Mouse (Mus musculus): ENCODE results near the gene Ifitm3.
"Not testable (repeated sequence)": the region's sequence is repeated elsewhere in the genome, so short reads cannot be mapped to it uniquely, and the experiment has no call there.

The Ifitm3 gene

DNA sequence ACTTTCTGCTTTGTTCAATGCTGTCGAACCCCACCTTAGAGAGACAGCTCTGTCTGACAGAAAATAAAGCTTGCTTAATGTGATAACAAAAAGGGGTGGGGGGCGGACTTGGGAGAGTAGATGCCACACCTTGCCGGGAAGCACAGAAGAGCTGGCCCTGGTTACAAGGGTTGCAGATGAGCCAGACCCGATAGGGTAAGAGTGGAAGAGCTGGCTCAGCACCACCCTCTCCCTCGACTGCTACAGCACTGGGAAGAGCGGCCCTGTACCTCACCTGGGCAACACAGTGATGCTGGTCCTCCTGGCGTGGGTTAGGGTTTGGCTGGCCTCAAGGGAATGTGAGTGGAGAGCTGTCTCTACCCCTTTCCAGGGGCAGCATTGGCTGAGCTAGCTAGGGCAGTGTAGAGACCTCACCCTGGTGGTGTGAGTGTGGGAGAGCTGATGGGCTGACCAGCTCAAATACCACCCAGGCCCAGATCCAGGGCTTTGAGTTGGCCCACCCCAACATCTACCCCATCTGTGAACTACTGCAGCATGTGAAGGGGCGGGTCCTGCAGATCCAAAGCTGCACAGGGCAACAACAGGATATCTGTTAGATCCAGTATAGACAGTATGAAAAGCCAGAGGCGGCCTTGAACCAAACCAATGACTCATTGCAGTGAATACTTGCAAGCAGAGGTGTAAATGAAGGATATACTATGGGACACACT is 22.0 kb upstream of the Ifitm3 start:
- no peak for DNase-seq (ENCODE audit: low spot score in 2 of 2)

DNA sequence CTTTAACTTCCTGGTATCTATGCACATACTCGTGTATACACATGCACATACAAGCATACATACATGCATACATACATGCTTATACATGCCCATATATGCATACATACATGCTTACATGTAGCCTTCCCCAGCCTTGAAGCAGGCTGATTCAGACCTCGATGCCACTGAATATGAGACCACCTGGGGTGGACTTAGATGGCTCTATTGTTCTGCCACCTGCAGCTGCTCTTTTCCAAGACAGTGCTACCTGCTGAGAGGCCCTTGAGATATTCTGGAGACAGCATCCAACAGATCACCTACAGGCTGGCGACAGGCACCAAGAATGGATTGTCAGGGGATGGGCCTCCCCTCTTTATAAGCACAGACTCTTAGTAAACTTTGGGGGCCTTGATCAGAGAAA is 19.8 kb upstream of the Ifitm3 start:
- DNase-seq (ENCODE audit: low spot score in 2 of 2): no peak

DNA sequence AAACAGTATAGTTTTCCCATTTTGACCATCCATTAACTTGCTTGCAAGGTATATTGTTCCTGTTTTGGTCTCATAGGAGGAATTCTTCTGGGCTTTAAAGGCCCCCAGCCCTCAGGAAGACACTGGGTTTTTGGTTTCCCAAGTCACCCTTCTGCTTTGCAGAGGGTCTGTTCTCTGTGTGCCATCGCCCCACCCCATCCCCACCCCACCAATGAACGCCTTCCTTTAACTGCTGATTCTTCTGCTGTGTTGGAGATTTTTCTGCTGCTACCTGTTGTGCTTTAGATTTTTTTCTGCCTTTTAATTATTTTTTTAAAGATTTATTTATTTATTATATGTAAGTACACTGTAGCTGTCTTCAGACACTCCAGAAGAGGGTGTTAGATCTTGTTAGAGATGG is 18.3 kb upstream of the Ifitm3 start, which contains the start of gene Gm17387:
Gm17387 (plus strand) TSS at position 301 of the 400 bp plus-strand sequence.
- DNase-seq (ENCODE audit: low spot score in 2 of 2): no peak

DNA sequence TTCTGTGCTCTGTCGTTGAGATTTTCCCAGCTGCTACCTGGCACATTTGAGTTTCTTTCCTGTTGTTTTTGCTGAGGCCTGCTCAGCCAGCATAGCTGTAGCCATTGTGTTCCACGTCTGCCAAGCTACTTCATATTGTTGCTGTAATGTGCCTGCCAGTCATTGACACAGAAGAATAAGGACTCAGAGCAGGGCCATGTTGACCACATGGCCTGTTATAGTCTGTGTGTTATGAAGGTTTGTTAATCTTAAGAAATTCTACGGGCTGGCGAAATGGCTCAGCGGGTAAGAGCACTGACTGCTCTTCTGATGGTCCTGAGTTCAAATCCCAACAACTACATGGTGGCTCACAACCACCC is 16.1 kb upstream of the Ifitm3 start:
- no peak for DNase-seq (ENCODE audit: low spot score in 2 of 2)

DNA sequence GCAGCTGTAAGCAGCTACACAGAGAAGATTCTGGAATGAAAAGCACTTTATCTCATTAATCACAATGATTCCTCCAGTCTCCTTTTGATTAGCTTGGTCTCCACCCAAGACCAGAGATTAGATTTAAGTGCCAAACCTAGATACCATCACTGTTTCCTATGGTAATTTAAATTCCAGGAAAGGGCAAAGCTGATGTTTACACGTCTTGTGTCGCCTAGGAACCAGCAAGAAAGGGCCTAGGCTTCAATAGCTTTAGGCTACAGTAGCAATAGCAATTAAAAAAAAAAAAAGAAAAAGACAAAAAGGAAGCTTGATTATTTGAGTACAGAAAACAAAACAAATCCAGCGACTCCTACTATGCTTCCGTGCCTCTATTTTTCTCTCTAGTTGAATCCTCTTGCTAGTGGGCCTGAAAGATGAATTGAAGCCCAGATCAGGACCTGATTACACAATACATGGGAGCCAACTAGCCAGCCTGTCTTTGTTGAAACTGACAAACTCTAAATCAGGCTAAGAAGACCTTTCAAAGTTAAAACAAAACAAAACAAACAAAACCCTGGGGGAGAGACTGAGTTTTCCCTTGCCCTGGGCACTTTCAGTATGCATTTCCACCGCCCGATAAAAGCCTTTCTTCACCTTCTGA is 15.6 kb upstream of the Ifitm3 start:
- DNase-seq (ENCODE audit: low spot score in 2 of 2): no peak

DNA sequence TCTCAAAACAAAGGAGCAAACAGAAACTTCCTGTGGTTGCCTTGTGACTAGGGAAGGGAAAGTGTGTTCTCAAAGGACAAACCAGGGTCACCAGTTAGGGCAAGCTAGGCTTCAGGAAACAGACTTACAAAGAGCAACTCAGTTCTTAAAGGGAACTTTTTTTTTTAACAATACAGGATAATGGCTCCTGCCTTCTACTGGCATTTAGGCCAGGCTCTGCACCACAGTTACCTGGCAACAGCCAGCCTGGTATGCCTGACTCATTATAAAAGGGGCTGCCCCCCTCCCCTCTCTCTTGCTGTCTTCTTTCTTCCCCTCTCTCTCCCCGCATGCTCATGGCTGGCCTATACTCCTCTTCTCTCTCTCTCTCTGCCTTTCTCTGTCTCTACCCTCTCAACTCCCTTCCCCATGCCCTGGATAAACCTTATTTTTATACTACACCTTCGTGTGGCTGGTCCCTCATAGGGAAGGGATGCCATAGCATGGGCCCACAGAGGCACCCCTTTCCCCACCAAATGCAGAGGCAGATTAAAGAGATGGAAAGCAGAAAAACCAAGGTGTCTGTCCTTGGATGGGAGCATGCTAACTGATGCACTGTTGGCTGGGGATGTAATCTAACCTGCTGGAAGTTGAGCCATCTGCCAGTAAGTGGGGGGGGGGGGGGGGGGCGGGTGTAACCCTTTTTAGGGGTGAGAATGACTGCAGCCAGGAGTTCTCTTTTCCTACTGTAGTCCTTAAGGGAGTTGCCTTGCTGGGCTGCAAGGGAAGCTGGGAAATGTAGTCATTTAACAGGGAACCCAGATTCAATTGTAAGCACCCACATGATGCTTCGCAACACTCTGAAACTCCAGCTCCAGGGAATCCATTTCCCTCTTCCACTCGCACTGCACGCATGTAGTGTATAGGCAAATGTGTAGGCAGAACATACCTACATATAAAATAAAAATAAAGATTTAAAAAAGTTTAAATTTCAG is 14.6 kb upstream of the Ifitm3 start:
- no peak for DNase-seq (ENCODE audit: low spot score in 2 of 2)

DNA sequence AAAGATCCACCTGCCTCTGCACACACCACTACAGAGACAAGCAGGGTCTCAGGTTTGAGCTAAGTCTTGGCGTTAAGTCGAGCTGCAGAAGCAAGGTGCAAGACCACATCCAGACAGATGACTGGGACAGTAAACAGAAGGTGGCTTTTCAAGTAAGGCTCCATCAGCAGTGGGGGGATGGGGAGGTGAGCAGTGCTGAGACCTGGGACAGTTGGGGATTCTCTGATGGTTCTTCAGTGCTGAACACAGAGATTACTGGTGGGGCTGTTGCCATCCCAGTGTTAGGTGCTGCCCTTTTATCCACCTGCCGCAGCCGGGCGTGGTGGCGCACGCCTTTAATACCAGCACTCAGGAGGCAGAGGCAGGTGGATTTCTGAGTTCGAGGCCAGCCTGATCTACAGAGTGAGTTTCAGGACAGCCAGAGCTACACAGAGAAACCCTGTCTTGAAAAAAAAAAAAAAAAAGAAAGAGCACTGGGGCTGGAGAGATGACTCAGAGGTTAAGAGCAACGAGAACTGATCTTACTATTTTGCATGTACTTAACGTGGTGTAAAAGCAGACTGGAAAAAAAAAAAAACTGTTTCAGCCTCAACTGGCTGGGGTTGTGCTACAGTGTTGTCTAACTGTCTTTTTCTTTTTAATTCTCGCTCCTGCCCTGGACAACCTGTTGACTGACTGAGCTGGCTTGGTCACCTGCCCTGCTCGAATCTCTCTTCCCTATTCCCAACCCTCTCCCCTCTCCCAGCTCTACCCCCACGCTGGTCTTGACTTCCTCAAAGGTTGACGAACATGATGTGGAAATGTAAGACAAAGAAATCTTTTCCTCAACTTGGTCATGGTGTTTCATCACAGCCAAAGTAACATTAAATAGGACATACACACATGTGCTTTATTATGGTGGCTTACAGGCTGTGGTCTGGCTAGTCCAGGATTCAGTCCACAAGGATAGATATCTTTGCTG is 11.2 kb upstream of the Ifitm3 start:
- DNase-seq (ENCODE audit: low spot score in 2 of 2): no peak

DNA sequence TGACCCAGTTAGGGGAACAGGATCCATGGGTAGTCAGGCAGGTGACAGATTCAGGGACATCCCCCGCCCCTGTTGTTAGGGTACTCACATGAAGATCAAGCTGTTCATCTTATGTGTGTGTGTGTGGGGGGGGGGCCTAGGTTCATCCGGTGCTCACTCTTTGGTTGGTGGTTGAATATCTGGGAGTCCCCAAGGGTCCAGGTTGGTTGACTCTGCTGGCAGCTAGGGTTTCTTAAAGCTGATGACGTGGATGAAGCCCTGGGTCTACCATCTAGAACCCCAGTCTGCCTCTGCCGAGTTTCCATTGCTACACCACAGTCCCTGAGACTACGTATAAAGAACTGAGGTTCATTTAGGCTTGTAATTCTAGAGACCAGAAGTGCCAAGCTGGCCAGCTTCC is 8.5 kb upstream of the Ifitm3 start:
- DNase-seq (ENCODE audit: low spot score in 2 of 2): no peak

DNA sequence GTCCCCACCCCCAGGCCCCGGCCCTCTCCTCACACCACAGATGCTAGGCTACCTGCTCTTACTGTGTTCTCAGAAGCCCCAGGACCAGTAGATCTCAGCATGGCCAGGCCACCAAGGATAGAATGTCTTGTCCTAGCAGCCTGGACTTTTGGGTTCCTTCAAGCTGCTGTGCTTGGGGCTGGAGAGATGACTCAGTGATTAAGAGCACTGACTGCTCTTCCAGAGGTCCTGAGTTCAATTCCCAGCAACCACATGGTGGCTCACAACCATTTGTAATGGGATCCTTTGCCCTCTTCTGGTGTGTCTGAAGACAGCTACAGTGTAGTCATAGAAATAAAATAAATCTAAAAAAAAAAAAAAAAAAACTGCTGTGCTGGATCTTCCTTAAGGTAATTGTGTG is 7.3 kb upstream of the Ifitm3 start, which contains the start of gene Ifitm6:
Ifitm6 (minus strand) TSS at position 101 of the 400 bp plus-strand sequence.
- DNase-seq (ENCODE audit: low spot score in 2 of 2): not testable (repeated sequence)

DNA sequence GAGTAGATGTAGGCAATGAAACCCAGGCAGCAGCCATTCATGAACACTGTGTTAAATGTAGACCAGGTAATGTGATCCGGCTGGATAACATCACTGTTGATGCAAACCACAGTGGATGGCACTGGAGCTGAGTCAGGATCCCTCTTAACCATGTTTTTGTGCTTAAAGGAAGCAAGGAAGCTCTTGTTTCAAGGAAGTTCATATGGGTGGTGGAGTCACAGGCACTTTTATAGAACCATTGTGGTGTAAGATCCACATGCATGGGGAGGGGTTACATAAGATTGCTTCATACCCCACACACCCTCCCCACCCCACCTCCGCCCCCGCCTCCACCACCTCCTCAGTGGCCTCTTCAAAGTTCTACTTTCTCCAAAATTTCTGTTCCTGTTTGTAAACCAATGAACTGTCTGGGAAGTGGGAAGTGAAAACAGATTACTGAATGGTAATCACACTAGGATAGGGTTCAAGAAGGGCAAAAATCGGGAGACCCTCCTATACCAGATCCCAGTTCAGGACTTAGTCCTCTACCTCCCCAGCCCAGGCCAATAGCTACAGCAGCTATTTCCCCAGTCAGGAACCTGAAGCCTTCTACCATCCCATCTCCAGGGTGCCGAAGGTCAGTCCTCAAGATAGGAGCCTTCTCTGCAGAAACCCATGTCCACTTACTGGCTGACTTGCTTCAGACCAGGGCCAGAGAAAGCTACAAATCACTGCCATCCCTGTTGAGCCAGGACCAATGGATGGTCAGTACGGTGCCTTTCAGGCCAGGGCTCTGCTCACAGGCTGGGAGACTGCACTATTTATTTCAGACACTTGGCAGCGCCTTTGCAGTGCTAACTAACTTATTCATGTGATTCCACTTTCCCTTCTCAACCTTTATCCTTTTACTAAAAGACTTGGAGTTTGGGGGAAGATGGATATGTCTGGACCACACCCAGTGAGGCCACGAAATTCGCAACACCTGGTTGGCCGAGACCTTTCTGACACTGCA is 6.4 kb upstream of the Ifitm3 start:
- DNase-seq (ENCODE audit: low spot score in 2 of 2): peak in 1 of 2 experiments; percentile 51

DNA sequence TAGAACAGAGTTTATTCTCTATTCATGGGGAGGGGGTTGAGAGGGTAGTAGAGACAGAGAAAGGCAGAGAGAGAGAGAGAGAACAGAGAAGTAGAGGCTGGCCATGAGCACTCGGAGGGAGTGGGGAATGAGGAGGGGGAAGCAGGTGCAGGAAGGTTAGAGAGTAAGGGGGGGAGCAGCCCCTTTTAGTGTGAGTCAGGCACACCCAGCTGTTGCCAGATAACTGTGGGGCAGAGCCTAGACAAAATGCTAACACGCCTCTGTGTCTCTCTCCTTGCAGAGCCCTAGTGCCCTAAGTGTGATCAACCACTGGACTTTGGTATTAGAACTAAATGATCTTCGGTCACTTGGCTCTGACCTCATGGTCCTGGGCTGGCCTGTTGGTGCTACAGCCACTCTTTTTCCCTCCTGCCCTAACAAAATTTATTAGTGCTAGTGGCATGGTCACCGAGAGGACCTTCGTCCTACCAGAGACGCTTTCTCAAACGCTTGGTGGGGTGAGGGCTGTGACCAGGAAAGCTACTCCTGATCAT is 734 bp upstream of the Ifitm3 start:
- DNase-seq (ENCODE audit: low spot score in 2 of 2): no peak

DNA sequence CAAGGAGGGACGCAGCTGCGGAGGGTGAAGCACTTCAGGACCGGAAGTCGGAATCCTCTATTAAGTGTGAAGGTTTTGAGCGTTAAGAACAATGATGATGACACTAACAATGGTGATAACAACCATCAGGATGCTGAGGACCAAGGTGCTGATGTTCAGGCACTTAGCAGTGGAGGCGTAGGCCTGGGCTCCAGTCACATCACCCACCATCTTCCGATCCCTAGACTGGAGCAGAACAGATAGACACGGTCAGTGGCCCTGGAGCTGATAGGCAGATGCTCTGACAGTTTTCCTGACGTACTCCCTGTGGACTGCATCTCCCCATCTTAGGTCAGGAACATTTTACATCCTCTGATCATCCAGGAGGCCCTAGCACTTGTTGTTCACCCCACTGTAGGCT is 905 bp downstream of the Ifitm3 start:
- no peak for DNase-seq (ENCODE audit: low spot score in 2 of 2)

DNA sequence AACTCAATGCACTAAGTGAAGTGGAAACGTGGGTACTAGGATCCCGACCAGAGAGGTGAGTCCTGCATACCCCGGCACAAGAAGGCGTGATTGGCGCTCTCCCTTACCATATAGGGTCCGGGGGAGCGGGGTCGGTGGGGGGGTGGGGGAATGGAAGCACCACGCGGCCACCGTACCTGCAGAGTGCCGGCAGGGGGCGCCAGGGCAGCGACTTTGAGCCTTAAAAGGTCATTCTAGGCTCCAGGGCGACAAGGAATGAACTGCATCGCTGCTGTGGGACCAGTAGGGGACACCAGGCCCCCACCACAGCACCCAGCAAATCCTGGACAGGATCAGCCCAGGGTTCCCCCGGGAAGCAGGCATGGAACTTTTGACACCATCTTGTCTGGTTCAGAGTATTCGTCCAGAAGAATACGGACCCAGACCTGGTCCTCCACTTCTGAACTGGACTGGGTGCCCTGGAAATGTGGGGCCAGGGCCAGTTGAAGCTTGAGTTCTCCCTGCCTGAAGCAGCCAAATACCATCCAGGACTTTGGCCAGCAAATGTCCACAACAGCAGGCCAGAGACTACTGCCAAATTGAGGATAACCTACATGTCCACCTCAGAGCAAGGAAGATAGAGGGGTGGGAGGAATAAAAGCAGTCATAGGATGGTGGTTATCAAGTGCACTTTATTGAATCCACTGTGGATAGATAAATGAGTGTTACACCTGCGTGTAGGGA is 1.5 kb downstream of the Ifitm3 start:
- DNase-seq (ENCODE audit: low spot score in 2 of 2): peak; percentile 91 to 92

DNA sequence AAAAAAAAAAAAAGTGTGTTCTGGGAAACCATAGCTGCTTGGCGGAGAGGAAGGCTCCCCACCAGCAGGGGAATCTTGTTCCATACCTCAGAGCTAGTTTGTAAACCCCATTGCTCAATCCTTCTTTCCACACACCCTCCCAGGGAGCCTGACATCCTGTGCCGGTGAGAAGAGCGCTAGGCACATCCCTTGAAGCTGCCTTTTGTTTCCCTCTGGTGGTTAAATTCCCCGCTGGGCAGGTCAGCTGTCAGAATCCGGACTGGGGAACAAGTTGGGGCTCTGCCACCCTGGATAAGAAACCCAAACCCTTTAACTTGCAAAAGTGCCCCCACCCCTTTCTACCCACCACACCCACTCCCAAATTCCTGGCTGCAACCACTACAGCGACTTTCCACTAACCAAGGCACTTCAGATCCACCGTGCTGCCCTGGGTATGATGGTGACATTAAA is 2.2 kb downstream of the Ifitm3 start:
- DNase-seq (ENCODE audit: low spot score in 2 of 2): peak; percentile 44 to 57

DNA sequence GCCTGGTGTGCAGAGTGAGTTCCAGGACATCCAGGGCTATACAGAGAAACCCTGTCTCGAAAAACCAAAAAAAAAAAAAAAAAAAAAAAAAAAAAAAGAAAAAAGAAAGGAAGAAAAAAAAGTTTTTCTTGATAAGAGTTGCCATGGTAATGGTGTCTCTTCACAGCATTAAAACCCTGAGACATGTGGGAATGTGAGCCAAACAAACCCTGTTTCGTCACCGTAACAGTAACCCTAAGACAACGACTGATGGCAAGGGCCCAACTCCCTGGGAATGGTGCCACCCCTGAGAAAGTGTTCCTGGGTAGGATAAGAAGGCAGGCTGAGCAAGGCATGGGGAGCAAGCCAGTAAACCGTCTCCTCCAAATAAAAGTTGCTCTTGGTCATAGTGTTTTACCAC is 3.7 kb downstream of the Ifitm3 start:
- DNase-seq (ENCODE audit: low spot score in 2 of 2): peak in 1 of 2 experiments; percentile 35

DNA sequence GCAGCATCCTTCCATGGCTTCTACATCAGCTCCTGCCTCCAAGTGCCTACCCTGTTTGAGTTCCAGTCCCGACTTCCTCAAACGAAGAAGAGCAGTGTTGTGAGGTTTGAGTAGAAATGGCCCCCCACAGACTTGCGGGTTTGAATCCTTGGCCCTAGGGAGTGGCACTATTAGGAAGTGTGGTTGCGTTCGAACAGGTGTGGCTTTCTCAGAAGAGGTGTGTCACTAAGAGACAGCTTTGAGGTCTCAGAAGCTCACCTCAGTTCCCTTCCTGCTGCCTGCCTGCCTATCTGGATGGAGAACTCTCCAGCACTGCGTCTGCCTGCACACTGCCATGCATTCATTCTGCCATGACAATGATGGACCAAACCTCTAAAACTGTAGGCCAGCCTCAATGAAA is 4.1 kb downstream of the Ifitm3 start:
- DNase-seq (ENCODE audit: low spot score in 2 of 2): no peak

DNA sequence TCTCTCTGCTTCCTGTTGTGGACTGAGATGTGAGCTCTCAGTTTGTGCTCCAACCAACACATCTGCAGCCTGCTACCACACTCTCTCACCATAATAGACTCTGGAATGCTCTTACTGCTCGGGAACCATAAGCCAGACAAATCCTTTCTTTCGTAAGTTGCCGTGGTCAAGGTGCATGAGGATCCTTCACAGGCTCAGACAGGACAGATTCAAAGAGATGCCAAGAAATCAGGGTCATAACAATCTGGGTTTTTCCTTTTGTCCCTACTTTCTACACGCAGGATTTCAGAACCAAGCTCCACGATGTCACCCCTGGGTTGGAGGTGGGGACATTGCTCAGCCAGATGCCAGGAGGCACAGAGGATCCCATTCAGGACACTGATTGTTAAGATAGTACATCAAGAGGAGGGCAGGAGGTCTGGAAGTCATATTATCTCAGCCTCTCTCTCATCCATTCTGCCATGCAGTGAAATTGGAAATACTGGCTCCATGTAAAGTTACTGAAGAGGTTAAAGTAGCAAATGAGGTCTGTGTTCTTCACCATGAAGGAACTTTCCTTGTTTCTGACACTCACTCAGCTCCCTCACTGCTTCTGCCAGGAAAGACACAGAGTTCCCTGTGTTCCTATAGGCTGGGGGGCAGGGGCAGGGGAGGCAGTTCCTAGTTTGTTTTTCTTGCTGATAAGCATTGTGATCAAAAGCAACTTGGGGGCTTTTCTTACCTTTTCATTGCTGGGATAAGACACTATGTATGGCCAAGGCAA is 7.1 kb downstream of the Ifitm3 start:
- no peak for DNase-seq (ENCODE audit: low spot score in 2 of 2)
